Mouse (Mus musculus) gastrocnemius, postnatal 4 days (tissue): ENCODE results near the gene Olfr1192-ps1. TPM values are rescaled to one million over a fixed set of nuclear protein-coding genes. Genes with fewer than 3 reads are reported as not detected.
"Not testable (repeated sequence)": the region's sequence is repeated elsewhere in the genome, so short reads cannot be mapped to it uniquely, and the experiment has no call there.

Experiments
- DNase-seq, 2 experiments: peaks; one replicate each; pipeline ENCODE4 v3.0.0; 2021 to 2022; ENCODE audit warnings: low spot score in 2 of 2, mixed read lengths in 2 of 2
- long read RNA-seq, 2 experiments: library from polyadenylated mRNA; stranded (forward); transcript quantifications; one replicate each; pipeline ENCODE4 v2.0.0; 2021
- total RNA-seq, 2 experiments: library from RNA; stranded (reverse); gene quantifications; 2 replicates each; pipeline ENCODE4 v1.2.3; 2021

The Olfr1192-ps1 gene
- not detected for total RNA-seq
- long read RNA-seq, experiment 1: 0 reads
- long read RNA-seq, experiment 2: 0 reads

- DNase-seq: no peak
Observed at GRCm38 (mm10) chr2:88648209-88648608, at the start of gene Olfr1192-ps1. Olfr1192-ps1 (plus strand) TSS chr2:88648509.

GRCm38 (mm10) chr2:88640242-88640641, 8.1 kb upstream of the Olfr1192-ps1 start, which contains the start of gene Olfr1191-ps1:
Olfr1191-ps1 (plus strand) TSS chr2:88640542.
- DNase-seq: not testable (repeated sequence)

- not testable (repeated sequence) for DNase-seq
Observed at GRCm38 (mm10) chr2:88675328-88675727, 27.0 kb downstream of the Olfr1192-ps1 start, which contains the start of gene Olfr1193. Olfr1193 (plus strand) TSS chr2:88675628.

- no peak for DNase-seq
Observed at GRCm38 (mm10) chr2:88689087-88689486, 40.8 kb downstream of the Olfr1192-ps1 start, which contains the start of gene Olfr1195. Olfr1195 (minus strand) TSS chr2:88689187.

GRCm38 (mm10) chr2:88704497-88704896, 56.2 kb downstream of the Olfr1192-ps1 start, which contains the start of gene Olfr1196:
Olfr1196 (minus strand) TSS chr2:88704597.
- no peak for DNase-seq

Other genes with a start within 250 kb of the Olfr1192-ps1 start
- gene Olfr1179, start 242.1 kb upstream of the Olfr1192-ps1 start, total RNA-seq: not detected
- gene Olfr1180, start 229.4 kb upstream of the Olfr1192-ps1 start, total RNA-seq: not detected
- not detected for gene Olfr1181, start 222.3 kb upstream of the Olfr1192-ps1 start, total RNA-seq
- gene Gm13757, start 199.4 kb upstream of the Olfr1192-ps1 start, total RNA-seq: not detected
- gene Olfr1183, start 193.6 kb upstream of the Olfr1192-ps1 start, total RNA-seq: not detected
- not detected for gene Olfr1184, start 164.9 kb upstream of the Olfr1192-ps1 start, total RNA-seq
- not detected for gene Olfr1185-ps1, start 155.2 kb upstream of the Olfr1192-ps1 start, total RNA-seq
- gene Olfr1186, start 130.0 kb upstream of the Olfr1192-ps1 start, total RNA-seq: not detected
- gene Olfr1188, start 91.6 kb upstream of the Olfr1192-ps1 start, total RNA-seq: not detected
- not detected for gene Olfr1189, start 62.1 kb upstream of the Olfr1192-ps1 start, total RNA-seq
- not detected for gene Olfr1191-ps1, start 8.0 kb upstream of the Olfr1192-ps1 start, total RNA-seq
- gene Olfr1193, start 27.1 kb downstream of the Olfr1192-ps1 start, total RNA-seq: not detected
- gene Olfr1195, start 40.7 kb downstream of the Olfr1192-ps1 start, total RNA-seq: not detected
- gene Olfr1196, start 56.1 kb downstream of the Olfr1192-ps1 start, total RNA-seq: not detected
- not detected for gene Olfr1197, start 83.9 kb downstream of the Olfr1192-ps1 start, total RNA-seq
- gene Olfr1198, start 102.9 kb downstream of the Olfr1192-ps1 start, total RNA-seq: not detected
- gene Olfr1199, start 112.0 kb downstream of the Olfr1192-ps1 start, total RNA-seq: not detected
- not detected for gene Olfr1200, start 122.0 kb downstream of the Olfr1192-ps1 start, total RNA-seq
- gene Olfr1201, start 144.5 kb downstream of the Olfr1192-ps1 start, total RNA-seq: not detected
- gene Olfr1202, start 166.0 kb downstream of the Olfr1192-ps1 start, total RNA-seq: under 1 TPM in 1 of 2 experiments, not detected in 1; 0.07 TPM
- gene Olfr1205, start 181.2 kb downstream of the Olfr1192-ps1 start, total RNA-seq: not detected
- gene Olfr1204, start 200.8 kb downstream of the Olfr1192-ps1 start, total RNA-seq: not detected
- not detected for gene Olfr1206, start 214.7 kb downstream of the Olfr1192-ps1 start, total RNA-seq